Mouse (Mus musculus) testis, adult 2 months (tissue): ENCODE measurements at regions not wholly inside any gene's neighbourhood (a gene's known extent, or its start where the extent isn't known, plus 50 kb on each side); places are given as distances from the start of the nearest gene placed in this dataset.
A peak's percentile ranks its signal among the peaks of the same experiment; 100 is the strongest.

Source experiments
- H3K27ac ChIP-seq: fragments of 200-500 bp; 2 replicates; pipeline ENCODE4 v1.5.1; 2012; ENCODE audit warnings: low read depth, low read length; ENCODE audit not compliant: control insufficient read depth, insufficient read depth
- H3K27me3 ChIP-seq: fragments of 200-500 bp; 2 replicates; pipeline ENCODE4 v1.6.1; 2012; ENCODE audit warnings: mild to moderate bottlenecking, low read length, moderate library complexity; ENCODE audit not compliant: control insufficient read depth, insufficient read depth
- H3K36me3 ChIP-seq: fragments of 200-500 bp; 2 replicates; pipeline ENCODE4 v1.6.1; 2012; ENCODE audit warnings: mild to moderate bottlenecking, low read length; ENCODE audit not compliant: control insufficient read depth, insufficient read depth
- H3K4me1 ChIP-seq: fragments of 200-500 bp; 2 replicates; pipeline ENCODE4 v1.6.1; 2012; ENCODE audit warnings: low read length; ENCODE audit not compliant: control insufficient read depth, insufficient read depth
- H3K4me3 ChIP-seq: fragments of 200-500 bp; 2 replicates; pipeline ENCODE4 v1.5.1; 2012; ENCODE audit warnings: low read depth, mild to moderate bottlenecking, low read length, moderate library complexity, mixed read lengths; ENCODE audit not compliant: control insufficient read depth
- CTCF ChIP-seq: fragments of 200-500 bp; IDR thresholded peaks from 2 replicates; pipeline ENCODE4 v1.5.1; 2012; ENCODE audit warnings: low read depth, mild to moderate bottlenecking, inconsistent platforms, low read length, moderate library complexity; ENCODE audit not compliant: control insufficient read depth, insufficient read depth, insufficient replicate concordance
- POLR2A ChIP-seq: fragments of 200-500 bp; IDR thresholded peaks from 2 replicates; pipeline ENCODE4 v1.6.1; 2012; ENCODE audit warnings: low read depth, mild to moderate bottlenecking, inconsistent platforms, low read length, moderate library complexity; ENCODE audit not compliant: control insufficient read depth

- Histone ChIP-seq H3K4me3 (no peak overlapping the region), H3K27me3 (no peaks in the 10 kb centered on the region), H3K4me1 (no peaks in the 10 kb centered on the region), H3K27ac (no peak overlapping the region), H3K36me3 (no peaks in the 10 kb centered on the region)
- no peak for TF ChIP-seq CTCF
- TF ChIP-seq POLR2A, result no peak
These were observed 688.6 kb upstream of the BB014433 start for GRCm38 (mm10) chr8:15734461-15734860.

GRCm38 (mm10) chr8:15731324-15731723 lies 685.4 kb upstream of the BB014433 start:
- H3K36me3 ChIP-seq, result no peaks in the 10 kb centered on the region
- H3K4me1 ChIP-seq, result no peaks in the 10 kb centered on the region
- no peaks in the 10 kb centered on the region for H3K27me3 ChIP-seq
- H3K27ac ChIP-seq, result no peak overlapping the region
- H3K4me3 ChIP-seq, result no peak overlapping the region
- TF ChIP-seq CTCF (no peak), POLR2A (no peak)

- Histone ChIP-seq H3K27me3 (no peaks in the 10 kb centered on the region), H3K4me1 (no peaks in the 10 kb centered on the region), H3K4me3 (no peak overlapping the region), H3K36me3 (no peaks in the 10 kb centered on the region), H3K27ac (no peak overlapping the region)
- TF ChIP-seq POLR2A (no peak), CTCF (peak; percentile 36; the same call in 1 of the 2 replicates)
These were observed 683.2 kb upstream of the BB014433 start for GRCm38 (mm10) chr8:15729075-15729474.

- TF ChIP-seq POLR2A, result no peak
- TF ChIP-seq CTCF, result no peak
- Histone ChIP-seq H3K4me1 (no peaks in the 10 kb centered on the region), H3K36me3 (no peaks in the 10 kb centered on the region), H3K27ac (no peak overlapping the region), H3K27me3 (no peaks in the 10 kb centered on the region), H3K4me3 (no peak overlapping the region)
These were observed 680.4 kb upstream of the BB014433 start for GRCm38 (mm10) chr8:15726310-15726709.
